Mouse (Mus musculus): ENCODE data around the gene Usp36.

Gene Usp36

GRCm38 (mm10) chr11:118249012-118249383, 41.0 kb downstream of the Usp36 start:
- DNase-seq (ENCODE audit: low read depth in 2 of 2, low spot score in 2 of 2) = no peak

GRCm38 (mm10) chr11:118248150-118249011, 41.7 kb downstream of the Usp36 start, which contains the start of gene Cyth1:
Cyth1 (minus strand) TSS chr11:118248592.
- DNase-seq (ENCODE audit: low read depth in 2 of 2, low spot score in 2 of 2) = peak; percentile 98 to 99

- DNase-seq (ENCODE audit: low read depth in 2 of 2, low spot score in 2 of 2) = peak in 1 of 2 experiments; percentile 43
Measured at GRCm38 (mm10) chr11:118247359-118248095, 42.5 kb downstream of the Usp36 start.

- DNase-seq (ENCODE audit: low read depth in 2 of 2, low spot score in 2 of 2) = no peak
Measured at GRCm38 (mm10) chr11:118246724-118247123, 43.3 kb downstream of the Usp36 start.

- peak; percentile 40 to 52 for DNase-seq (ENCODE audit: low read depth in 2 of 2, low spot score in 2 of 2)
Measured at GRCm38 (mm10) chr11:118245130-118245529, 44.9 kb downstream of the Usp36 start.

GRCm38 (mm10) chr11:118243627-118244261, 46.3 kb downstream of the Usp36 start:
- no peak for DNase-seq (ENCODE audit: low read depth in 2 of 2, low spot score in 2 of 2)

- DNase-seq (ENCODE audit: low read depth in 2 of 2, low spot score in 2 of 2) = no peak
Measured at GRCm38 (mm10) chr11:118242506-118242905, 47.5 kb downstream of the Usp36 start.

GRCm38 (mm10) chr11:118240388-118240787, 49.7 kb downstream of the Usp36 start:
- DNase-seq (ENCODE audit: low read depth in 2 of 2, low spot score in 2 of 2) = no peak

- DNase-seq (ENCODE audit: low read depth in 2 of 2, low spot score in 2 of 2) = no peak
Measured at GRCm38 (mm10) chr11:118239281-118240198, 50.5 kb downstream of the Usp36 start.

GRCm38 (mm10) chr11:118236520-118237190, 53.4 kb downstream of the Usp36 start:
- DNase-seq (ENCODE audit: low read depth in 2 of 2, low spot score in 2 of 2) = peak; percentile 49 to 52

GRCm38 (mm10) chr11:118234929-118235328, 55.1 kb downstream of the Usp36 start:
- no peak for DNase-seq (ENCODE audit: low read depth in 2 of 2, low spot score in 2 of 2)

GRCm38 (mm10) chr11:118234500-118234899, 55.5 kb downstream of the Usp36 start:
- DNase-seq (ENCODE audit: low read depth in 2 of 2, low spot score in 2 of 2) = no peak

- DNase-seq (ENCODE audit: low read depth in 2 of 2, low spot score in 2 of 2) = no peak
Measured at GRCm38 (mm10) chr11:118233924-118234323, 56.1 kb downstream of the Usp36 start.

- DNase-seq (ENCODE audit: low read depth in 2 of 2, low spot score in 2 of 2) = peak; percentile 78 to 80
Measured at GRCm38 (mm10) chr11:118232314-118232831, 57.7 kb downstream of the Usp36 start.

GRCm38 (mm10) chr11:118229941-118230340, 60.1 kb downstream of the Usp36 start:
- DNase-seq (ENCODE audit: low read depth in 2 of 2, low spot score in 2 of 2) = no peak

- DNase-seq (ENCODE audit: low read depth in 2 of 2, low spot score in 2 of 2) = peak; percentile 45 to 63
Measured at GRCm38 (mm10) chr11:118227650-118228049, 62.4 kb downstream of the Usp36 start.

GRCm38 (mm10) chr11:118226850-118227249, 63.2 kb downstream of the Usp36 start:
- no peak for DNase-seq (ENCODE audit: low read depth in 2 of 2, low spot score in 2 of 2)

- peak; percentile 50 to 51 for DNase-seq (ENCODE audit: low read depth in 2 of 2, low spot score in 2 of 2)
Measured at GRCm38 (mm10) chr11:118225862-118226261, 64.2 kb downstream of the Usp36 start.

GRCm38 (mm10) chr11:118225056-118225836, 64.8 kb downstream of the Usp36 start:
- DNase-seq (ENCODE audit: low read depth in 2 of 2, low spot score in 2 of 2) = peak in 1 of 2 experiments; percentile 40

Measured in CD8-positive naive resting alpha-beta T cell, adult 2 months (primary cell).